Mouse (Mus musculus) liver, embryonic 14.5 days (tissue): ENCODE data around the gene Foxj2. TPM values are rescaled to one million over a fixed set of nuclear protein-coding genes. Genes with fewer than 3 reads are reported as not detected.

ENCODE experiments used
- ATAC-seq: fragments of 200-750 bp; cut with Nextera tagmentation; 2 replicates; pipeline ENCODE4 v1.8.0; 2017; ENCODE audit warnings: moderate number of reproducible peaks, mild to moderate bottlenecking, moderate library complexity; ENCODE audit not compliant: insufficient read depth
- DNase-seq, 3 experiments: peaks; one replicate each; pipeline ENCODE4 v3.0.0-alpha.2; 2012 to 2013; ENCODE audit warnings: low read depth in 3 of 3, low spot score in 3 of 3
- H3K27ac ChIP-seq: fragments of 300-500 bp; sonication (generic); 2 replicates; pipeline ENCODE4 v1.5.1; 2014; ENCODE audit warnings: moderate library complexity, mild to moderate bottlenecking, control low read depth, inconsistent platforms
- H3K27me3 ChIP-seq: fragments of 300-500 bp; sonication (generic); 2 replicates; pipeline ENCODE4 v1.6.1; 2014; ENCODE audit warnings: mild to moderate bottlenecking, low read length, moderate library complexity; ENCODE audit not compliant: control insufficient read depth, insufficient read depth
- H3K36me3 ChIP-seq: fragments of 300-500 bp; sonication (generic); replicated peaks from 2 replicates; pipeline ENCODE4 v1.6.1; 2014; ENCODE audit warnings: low read depth; ENCODE audit not compliant: control insufficient read depth, insufficient read depth
- H3K4me1 ChIP-seq, 2 experiments: fragments of 200-500 bp in 1 of 2; fragments of 300-500 bp in 1 of 2; sonication (generic) in 1 of 2; replicated peaks; 2 replicates each; pipeline ENCODE4 v1.6.1; 2012 to 2014; ENCODE audit warnings: antibody characterized with exemption in 1 of 2, inconsistent platforms in 1 of 2, low read length in 1 of 2; ENCODE audit not compliant: control insufficient read depth in 2 of 2, insufficient read depth in 2 of 2
- H3K4me2 ChIP-seq: fragments of 300-500 bp; sonication (generic); 2 replicates; pipeline ENCODE4 v1.6.1; 2014; ENCODE audit warnings: low read depth, mild to moderate bottlenecking, control low read depth, moderate library complexity
- H3K4me3 ChIP-seq, 2 experiments: fragments of 200-500 bp in 1 of 2; fragments of 300-500 bp in 1 of 2; sonication (generic) in 1 of 2; 2 replicates each; pipeline ENCODE4 v1.5.1; 2012 to 2014; ENCODE audit warnings: low read depth in 2 of 2, low read length in 2 of 2, mild to moderate bottlenecking in 2 of 2, control low read depth in 1 of 2, inconsistent platforms in 1 of 2, moderate library complexity in 1 of 2; ENCODE audit not compliant: insufficient read depth in 1 of 2
- H3K9ac ChIP-seq: fragments of 300-500 bp; sonication (generic); replicated peaks from 2 replicates; pipeline ENCODE4 v1.6.1; 2014; ENCODE audit warnings: mild to moderate bottlenecking, control low read depth, moderate library complexity
- H3K9me3 ChIP-seq: fragments of 300-500 bp; sonication (generic); 2 replicates; pipeline ENCODE4 v1.6.1; 2016; ENCODE audit warnings: low read length, mixed read lengths; ENCODE audit not compliant: control insufficient read depth
- CTCF ChIP-seq: IDR thresholded peaks from 2 replicates; pipeline ENCODE4 v1.5.1; 2016; ENCODE audit warnings: antibody characterized with exemption, low read depth, control low read depth
- EP300 ChIP-seq: IDR thresholded peaks from 2 replicates; pipeline ENCODE4 v1.6.1; 2016; ENCODE audit warnings: antibody characterized with exemption, low read depth
- WGBS: fragments of 180-500 bp; shearing (Covaris S2); extraction: QIAGEN DNeasy Blood & Tissue Kit; methylation state at CpG from one replicate; pipeline ENCODE4 v1.1.7; 2014; ENCODE audit not compliant: insufficient replicate concordance; 5-methylcytosine and 5-hydroxymethylcytosine counted together
- polyA plus RNA-seq, 2 experiments: library from polyadenylated mRNA; depleted of rRNA in 1 of 2; stranded (reverse) in 1 of 2; unstranded in 1 of 2; fragments of >200 nt; fragmentation: Nextera tagmentation in 1 of 2; extraction: Ambion mirVana in 1 of 2; gene quantifications; 2 replicates each; pipeline versions ENCODE4 v1.2.1 to v1.2.3; 2012 to 2014

The Foxj2 gene
- polyA plus RNA-seq (2012; rRNA removed) (1.3 TPM in 2 replicates), polyA plus RNA-seq (2014; fragmentation: Nextera tagmentation; extraction: Ambion mirVana) (1.1 and 1.3 TPM in 2 replicates)

DNA sequence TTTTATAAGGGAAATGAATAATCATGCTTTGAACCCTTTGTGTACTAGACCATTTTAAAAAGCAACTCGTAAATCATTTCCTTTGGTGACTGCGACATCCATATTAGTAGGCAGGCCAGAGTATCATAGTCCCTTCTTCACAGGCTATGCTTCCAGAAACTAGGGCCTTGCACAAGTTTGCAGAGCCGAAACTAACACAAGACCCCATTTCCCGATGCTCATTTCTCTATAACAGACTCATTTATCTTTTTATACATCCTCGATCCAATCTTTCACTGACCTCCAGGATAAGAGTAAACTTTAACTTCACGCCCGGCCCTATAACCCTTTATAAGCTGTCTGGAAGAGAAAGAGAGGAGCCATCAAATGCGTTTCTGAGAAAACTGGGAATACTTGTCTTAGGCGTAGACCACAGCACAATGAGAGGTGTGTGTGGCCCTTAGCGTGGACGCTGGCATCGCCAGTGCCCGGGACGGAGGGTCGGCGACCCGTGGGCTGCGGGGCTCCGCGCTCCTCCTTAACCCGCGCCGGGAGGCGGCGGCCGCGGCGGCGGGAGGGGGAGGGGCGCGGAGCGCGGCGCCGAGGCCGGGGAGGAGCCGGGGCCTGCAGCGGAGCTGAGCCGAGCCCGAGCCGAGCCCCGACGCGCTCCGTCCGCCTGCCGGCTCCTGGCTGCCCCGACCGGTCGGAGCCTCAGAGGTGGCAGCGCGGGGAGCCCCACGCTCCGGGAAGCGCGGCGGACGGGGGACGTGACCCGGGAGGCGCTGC is at the start of gene Foxj2:
Gene Foxj2, plus strand, starts transcription at position 609 of the 765 bp plus-strand sequence.
- 3% methylated on average over 57 of the region's 61 CpGs for WGBS
- Histone ChIP-seq H3K27me3 (peaks cover 8% of the 10 kb centered on the region), H3K27ac (peak within 1 kb of the TSS; percentile 31; the same call in 1 of the 2 replicates), H3K4me2 (peak within 1 kb of the TSS; percentile 100), H3K36me3 (no peaks in the 10 kb centered on the region), H3K9me3 (no peaks in the 10 kb centered on the region), H3K4me3 (peak within 1 kb of the TSS; percentile 75 to 91), H3K4me1 (peaks cover 14 to 18% of the 10 kb centered on the region in 2 experiments), H3K9ac (peak within 1 kb of the TSS; percentile 95)
- ATAC-seq (peak; percentile 89), DNase-seq (no peak)
- no peak for TF ChIP-seq EP300
- TF ChIP-seq CTCF: no peak

DNA sequence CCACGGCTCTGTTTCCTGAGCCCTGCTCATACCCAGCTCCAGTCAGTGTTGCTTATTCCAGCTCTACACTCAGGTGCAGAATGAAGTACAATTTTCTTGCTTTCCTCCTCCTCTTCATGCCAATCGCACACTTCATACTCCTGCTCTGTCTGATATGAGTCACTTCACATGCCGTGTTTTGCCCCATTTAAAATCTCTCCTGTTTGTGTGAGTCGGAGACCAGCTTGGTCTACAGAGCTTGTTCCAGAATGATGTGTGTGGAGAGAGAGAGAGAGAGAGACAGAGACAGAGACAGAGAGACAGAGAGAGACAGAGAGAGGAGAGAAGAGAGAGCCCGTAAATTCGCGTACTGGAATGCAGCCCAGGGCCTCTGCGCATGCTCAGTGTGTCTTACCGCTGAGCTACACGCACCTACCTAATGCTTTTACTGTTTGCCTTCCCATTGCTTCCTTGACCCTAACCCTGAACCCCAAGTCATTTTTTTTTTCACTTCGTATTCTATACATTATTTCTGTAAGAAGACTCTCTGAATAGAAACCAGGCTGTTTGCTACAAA is 48.9 kb upstream of the Foxj2 start:
- Histone ChIP-seq H3K27ac (no peak overlapping the region), H3K4me1 (peaks cover 0 to 4% of the 10 kb centered on the region in 2 experiments; a peak in 1 of 4 replicates), H3K4me2 (no peak overlapping the region), H3K27me3 (no peaks in the 10 kb centered on the region), H3K4me3 (no peak overlapping the region), H3K36me3 (no peaks in the 10 kb centered on the region), H3K9me3 (no peaks in the 10 kb centered on the region), H3K9ac (no peak overlapping the region)
- ATAC-seq (no peak), DNase-seq (no peak)
- WGBS: 81% methylated on average over 11 of the region's 11 CpGs
- TF ChIP-seq EP300 (no peak), CTCF (no peak)

DNA sequence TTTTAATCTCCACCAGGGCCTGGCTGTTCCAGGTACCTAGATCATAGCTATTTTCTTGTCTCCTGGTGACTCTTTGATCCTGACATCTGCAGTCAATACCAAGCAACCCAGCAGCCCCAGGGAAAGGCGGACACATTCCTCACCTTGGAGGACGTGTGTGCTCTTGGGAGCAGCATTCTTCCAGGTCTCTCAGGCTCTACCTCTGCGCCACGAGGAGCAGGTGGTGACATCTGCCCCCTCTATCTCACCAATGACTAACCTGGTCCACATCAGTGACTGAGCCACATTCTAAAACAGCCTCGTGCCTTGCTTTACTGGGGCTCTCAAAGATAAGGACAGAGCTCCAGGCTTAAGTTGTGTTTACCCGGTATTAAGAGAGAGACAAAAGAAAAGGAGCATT is 47.0 kb upstream of the Foxj2 start:
- 54% methylated on average over 6 of the region's 6 CpGs for WGBS
- TF ChIP-seq EP300: no peak
- TF ChIP-seq CTCF: no peak
- ATAC-seq (no peak), DNase-seq (no peak)
- Histone ChIP-seq H3K27me3 (no peaks in the 10 kb centered on the region), H3K9me3 (no peaks in the 10 kb centered on the region), H3K4me1 (no peaks in the 10 kb centered on the region), H3K27ac (no peak overlapping the region), H3K36me3 (no peaks in the 10 kb centered on the region), H3K4me3 (no peak overlapping the region), H3K9ac (no peak overlapping the region), H3K4me2 (no peak overlapping the region)

DNA sequence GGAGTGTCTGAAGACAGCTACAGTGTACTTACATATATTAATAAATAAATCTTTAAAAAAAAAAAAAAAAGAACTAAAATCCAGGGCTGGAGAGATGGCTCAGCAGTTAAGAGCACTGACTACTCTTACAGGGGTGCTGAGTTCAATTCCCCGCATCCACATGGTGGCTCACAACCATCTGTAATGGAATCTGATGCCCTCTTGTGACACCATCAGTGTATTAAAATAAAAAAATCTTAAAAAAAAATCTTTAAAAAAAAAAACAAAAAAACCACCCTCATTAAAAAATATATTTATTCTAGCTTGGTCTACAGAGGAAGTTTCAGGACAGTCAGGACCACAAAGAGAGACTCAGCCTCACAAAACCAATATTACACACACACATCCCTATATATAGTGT is 45.4 kb upstream of the Foxj2 start:
- no peaks in the 10 kb centered on the region for H3K9me3 ChIP-seq
- H3K4me3 ChIP-seq: no peak overlapping the region
- ATAC-seq (no peak), DNase-seq (no peak)
- no peak overlapping the region for H3K4me2 ChIP-seq
- H3K9ac ChIP-seq: no peak overlapping the region
- no peaks in the 10 kb centered on the region for H3K27me3 ChIP-seq
- WGBS: 83% methylated on average over 1 of the region's 1 CpGs
- no peak overlapping the region for H3K27ac ChIP-seq
- H3K4me1 ChIP-seq: no peaks in the 10 kb centered on the region
- no peak for TF ChIP-seq EP300
- no peak for TF ChIP-seq CTCF
- no peaks in the 10 kb centered on the region for H3K36me3 ChIP-seq

DNA sequence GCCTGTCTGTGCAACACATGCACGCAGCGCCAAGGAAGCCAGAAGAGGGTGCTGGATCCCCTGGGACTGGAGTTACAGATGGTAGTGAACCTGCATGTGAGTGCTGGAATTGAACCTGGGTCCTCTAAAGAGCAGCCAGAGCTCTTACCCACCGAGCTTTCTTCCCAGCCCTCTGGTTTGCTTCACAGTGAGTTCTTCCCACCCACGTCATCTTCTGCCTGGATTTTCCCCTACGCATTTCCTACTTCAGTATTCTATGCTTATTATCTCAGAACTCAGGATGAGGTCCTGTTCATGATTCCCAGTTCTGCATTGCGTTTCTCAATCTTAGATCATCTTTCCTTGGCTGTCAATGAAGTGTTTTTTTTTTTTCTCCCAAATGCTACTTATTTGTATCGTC is 43.7 kb upstream of the Foxj2 start:
- no peak overlapping the region for H3K9ac ChIP-seq
- ATAC-seq (no peak), DNase-seq (no peak)
- no peak for TF ChIP-seq EP300
- TF ChIP-seq CTCF: no peak
- H3K9me3 ChIP-seq: no peaks in the 10 kb centered on the region
- H3K4me2 ChIP-seq: no peak overlapping the region
- H3K4me1 ChIP-seq: peaks cover 0 to 3% of the 10 kb centered on the region in 2 experiments; a peak in 2 of 4 replicates
- no peaks in the 10 kb centered on the region for H3K36me3 ChIP-seq
- no peaks in the 10 kb centered on the region for H3K27me3 ChIP-seq
- no peak overlapping the region for H3K4me3 ChIP-seq
- H3K27ac ChIP-seq: no peak overlapping the region
- 76% methylated on average over 7 of the region's 7 CpGs for WGBS
